Mouse (Mus musculus) MN1 (cell line): ENCODE measurements at regions not wholly inside any gene's neighbourhood (a gene's known extent, or its start where the extent isn't known, plus 50 kb on each side); places are given as distances from the start of the nearest gene placed in this dataset.
A peak's percentile ranks its signal among the peaks of the same experiment; 100 is the strongest.

ENCODE experiments used
- DNase-seq: peaks from one replicate; pipeline ENCODE4 v3.0.0-alpha.2; 2016; ENCODE audit warnings: low spot score

DNA sequence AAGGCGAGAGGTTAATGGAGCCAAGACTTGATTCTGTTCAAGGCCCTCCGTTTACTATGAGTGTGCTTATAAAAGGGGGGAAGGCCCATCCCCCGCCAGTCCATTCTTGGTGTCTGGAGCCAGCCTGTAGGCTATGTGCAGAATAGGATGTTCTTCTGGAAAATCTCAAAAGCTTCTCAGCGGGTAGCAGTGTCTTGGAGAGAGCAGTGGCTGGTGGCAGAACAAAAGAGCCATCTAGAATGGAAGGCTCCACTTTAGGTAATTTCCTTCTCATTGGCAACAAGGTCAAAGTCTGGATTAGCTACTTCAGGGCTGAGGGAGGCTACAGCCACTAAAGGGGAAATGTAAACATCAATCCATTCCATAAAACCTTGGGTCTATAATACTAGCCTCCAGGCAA, 1150.8 kb upstream of the Ptprd start:
- DNase-seq, result no peak

DNA sequence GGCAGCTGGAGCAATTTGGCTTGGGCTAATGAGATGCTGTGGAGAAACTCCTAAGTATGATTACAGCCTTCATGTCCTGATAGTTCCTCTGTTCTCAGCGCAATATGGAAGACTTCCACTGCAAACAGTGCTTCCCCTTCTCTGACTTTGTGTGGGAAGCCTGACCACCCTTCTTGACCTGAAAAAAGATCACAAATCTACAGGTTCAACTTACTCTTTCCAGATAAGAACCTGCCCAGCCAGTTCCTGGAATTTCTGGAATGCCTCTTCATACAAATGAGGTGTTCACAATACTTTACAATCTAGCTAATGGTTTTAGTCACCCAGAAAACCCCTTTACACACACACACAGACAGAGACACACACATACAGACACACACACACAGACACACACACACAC, 1146.0 kb upstream of the Ptprd start:
- DNase-seq, result no peak

DNA sequence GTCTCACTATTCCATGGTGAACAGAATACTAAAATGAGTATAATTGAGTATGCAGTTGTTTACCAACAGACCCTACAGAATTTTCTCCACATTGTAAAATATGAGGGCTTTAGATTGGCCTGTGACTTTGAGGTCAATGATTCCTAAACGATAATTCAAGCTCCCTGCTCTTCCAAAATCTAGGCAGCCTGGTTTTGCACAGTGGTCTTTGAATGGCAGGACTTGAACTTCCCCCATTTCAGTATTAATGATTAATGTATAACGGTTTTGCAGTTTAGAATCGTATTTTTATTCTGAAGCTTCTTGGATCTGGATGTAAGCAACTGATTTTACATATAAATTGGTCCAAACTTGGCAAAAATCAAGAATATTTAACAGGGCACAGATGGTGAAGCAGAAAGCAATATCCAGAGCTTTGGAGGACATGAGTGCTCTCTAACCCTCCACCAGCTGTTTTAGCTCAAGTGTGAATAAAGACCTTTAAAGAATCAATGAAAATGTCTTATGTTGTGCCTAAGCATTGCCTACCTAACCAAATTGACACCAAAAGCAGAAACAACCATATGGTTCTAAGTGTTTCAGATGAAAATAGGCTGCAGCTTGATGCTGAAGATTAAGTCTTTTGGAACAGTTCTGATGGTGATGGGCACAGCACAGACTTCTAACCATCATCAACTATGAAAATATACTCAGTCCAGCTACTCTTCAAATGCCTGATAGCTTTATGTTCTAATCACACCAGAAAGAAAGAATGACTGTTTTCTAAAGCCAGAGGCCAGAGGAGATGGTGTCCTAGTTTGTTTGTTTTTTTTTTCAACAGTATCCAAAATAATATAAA, 1098.3 kb upstream of the Ptprd start:
- DNase-seq, result no peak

DNA sequence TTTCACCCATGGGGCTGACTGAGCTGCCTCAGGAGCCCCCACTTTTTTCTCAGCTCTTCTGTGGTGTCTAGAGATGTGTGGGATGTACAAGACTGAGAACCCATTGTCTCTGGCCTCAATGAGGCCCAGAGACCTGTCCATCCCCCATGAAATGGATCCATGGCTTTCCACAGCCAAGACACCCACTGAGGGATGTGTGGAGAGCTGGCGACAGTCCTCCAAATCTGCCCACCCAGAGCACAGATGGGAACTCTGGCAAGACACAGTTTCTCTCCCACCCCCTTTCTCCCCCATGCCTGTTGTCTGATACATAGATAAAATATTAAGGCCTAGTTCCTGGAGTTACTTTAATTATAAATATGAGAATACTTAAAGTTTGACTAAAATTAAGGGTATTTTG, 1079.3 kb upstream of the Ptprd start:
- DNase-seq, result no peak

DNA sequence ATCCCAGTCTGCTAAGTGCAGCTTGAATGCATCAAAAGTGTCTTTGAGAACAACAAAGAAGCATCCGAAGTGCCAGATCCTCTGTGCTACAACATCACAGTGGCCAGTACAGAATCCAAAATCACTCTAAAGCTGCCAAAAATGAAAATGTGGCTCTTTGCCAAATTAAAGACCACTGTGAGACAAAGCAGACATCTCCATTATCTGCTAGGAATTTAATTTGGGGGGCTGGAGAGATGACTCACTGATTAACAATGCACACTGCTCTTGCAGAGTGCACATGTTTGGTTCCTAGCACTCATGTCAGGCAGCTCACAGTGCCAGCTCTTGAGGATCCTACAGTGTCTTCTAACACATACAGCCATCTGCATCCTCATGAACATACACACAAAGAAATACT, 1053.3 kb upstream of the Ptprd start:
- peak; percentile 83 for DNase-seq

DNA sequence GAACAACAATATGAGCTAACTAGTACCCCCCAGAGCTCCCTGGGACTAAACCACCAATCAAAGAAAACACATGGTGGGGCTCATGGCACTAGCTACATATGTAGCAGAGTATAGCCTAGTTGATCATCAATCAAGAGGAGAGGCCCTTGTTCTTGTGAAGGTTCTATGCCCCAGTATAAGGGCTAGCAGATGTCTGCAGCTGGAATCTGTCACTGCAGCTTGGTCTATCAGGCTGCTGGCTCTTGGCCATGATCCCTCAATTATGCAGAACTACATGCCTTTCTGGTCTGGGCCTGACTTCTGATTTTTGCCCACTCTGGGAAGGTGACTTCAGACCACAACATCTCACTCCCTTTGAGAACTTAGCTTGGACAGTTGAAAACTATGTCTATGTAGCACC, 1031.4 kb upstream of the Ptprd start:
- DNase-seq, result no peak

DNA sequence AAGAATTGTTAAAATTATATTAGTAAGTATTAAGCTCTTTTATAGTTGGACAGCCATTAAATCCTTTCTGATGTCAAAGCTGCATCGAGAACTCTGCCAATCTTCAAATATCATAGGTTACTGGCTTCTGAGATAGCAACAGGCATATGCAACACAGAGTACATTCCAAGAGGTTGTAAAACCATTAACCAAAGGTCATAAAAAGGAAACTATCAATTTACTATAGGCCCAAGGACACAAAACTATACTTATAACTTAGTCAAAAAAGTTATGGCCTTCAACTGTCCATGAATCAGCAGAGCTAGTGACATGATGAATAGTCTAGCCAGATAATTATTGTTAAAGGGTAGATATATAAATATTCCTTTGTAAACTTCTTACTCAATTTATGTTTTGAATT, 1029.9 kb upstream of the Ptprd start:
- no peak for DNase-seq

DNA sequence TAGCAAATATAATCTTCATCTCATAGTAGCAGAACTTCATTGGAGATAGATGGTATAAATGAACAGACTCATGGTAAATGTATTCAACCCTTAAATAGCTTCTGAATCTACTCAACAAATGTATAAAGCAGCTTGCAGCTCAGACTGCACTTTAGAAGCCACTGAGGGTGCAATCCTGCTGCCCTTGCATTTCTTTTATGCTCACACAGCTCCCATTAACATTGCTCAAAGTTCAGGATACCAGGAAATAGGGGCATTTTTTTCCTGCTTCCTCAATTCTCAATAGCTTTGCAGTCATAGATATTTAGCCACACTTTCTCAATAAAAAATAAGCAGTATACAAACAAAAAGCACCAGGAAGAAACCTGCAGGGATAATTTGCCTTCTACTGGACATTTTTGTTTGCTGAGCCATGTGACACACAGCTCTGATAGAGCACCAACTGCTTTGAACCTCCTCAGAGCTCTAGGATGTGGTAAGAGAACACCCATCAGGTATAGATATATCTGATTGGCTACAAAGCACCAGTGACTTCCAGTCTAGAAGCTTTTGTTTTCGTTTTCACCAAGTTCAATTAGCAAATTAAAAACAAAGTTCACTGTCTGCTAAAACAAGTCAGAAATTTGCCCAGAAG, 1012.5 kb upstream of the Ptprd start:
- DNase-seq, result no peak
